Mouse (Mus musculus): ENCODE results near the gene Il1r1. TPM values are rescaled to one million over a fixed set of nuclear protein-coding genes. Genes with fewer than 3 reads are reported as not detected.

The Il1r1 gene
- 1 to 10 TPM; 3.7 to 5.3 TPM for total RNA-seq (2023)

GRCm38 (mm10) chr1:40224539-40225284 is at the start of gene Il1r1:
Gene Il1r1 (plus strand): TSS chr1:40225080.

GRCm38 (mm10) chr1:40324457-40324856 is 99.6 kb downstream of the Il1r1 start, which contains the start of gene Il1rl2:
Gene Il1rl2 (plus strand): TSS chr1:40324610.

Other genes starting within 250 kb of the Il1r1 start
- gene Il1r2, start 151.0 kb upstream of the Il1r1 start, total RNA-seq (2023): 10 to 100 TPM; 48.1 to 56.6 TPM
- gene Il1rl2, start 99.5 kb downstream of the Il1r1 start, total RNA-seq (2023): 1 to 10 TPM; 2.0 to 3.2 TPM
- 1 to 10 TPM; 2.2 to 3.0 TPM for gene Il1rl1, start 204.5 kb downstream of the Il1r1 start, total RNA-seq (2023)
- gene Il18r1, start 240.5 kb downstream of the Il1r1 start, total RNA-seq (2023): 1 to 10 TPM; 1.5 to 1.9 TPM

All from monocyte, adult 59 days (primary cell).